Mouse (Mus musculus) megakaryocyte progenitor cell, adult 5-6 weeks (primary cell): Measurements from ENCODE around the gene Lmntd1. TPM values are rescaled to one million over a fixed set of nuclear protein-coding genes. Genes with fewer than 3 reads are reported as not detected.

Experiments used
- ATAC-seq: replicated peaks from 2 replicates; pipeline ENCODE4 v1.8.0; 2016; ENCODE audit warnings: mild to moderate bottlenecking, moderate TSS enrichment, inconsistent platforms; ENCODE audit not compliant: poor library complexity
- total RNA-seq, 2 experiments: library from RNA; stranded (forward) in 1 of 2; stranded (reverse) in 1 of 2; fragments of 157-497, 149-512 nt in 1 of 2; fragments of 200-1000 nt in 1 of 2; gene quantifications; 2 replicates each; pipeline versions ENCODE4 v1.2.3 to v1.2.4; 2015 to 2017

Lmntd1 gene
- total RNA-seq, 2 experiments from 2014 or later: not detected

GRCm38 (mm10) chr6:145567296-145567695 is 46.8 kb downstream of the Lmntd1 start:
- ATAC-seq: peak; percentile 77

GRCm38 (mm10) chr6:145565663-145566062 is 48.5 kb downstream of the Lmntd1 start:
- no peak for ATAC-seq

- ATAC-seq: no peak
Observed at GRCm38 (mm10) chr6:145564671-145565070, 49.4 kb downstream of the Lmntd1 start.

GRCm38 (mm10) chr6:145557059-145557992 is 56.8 kb downstream of the Lmntd1 start:
- peak; percentile 70 for ATAC-seq

GRCm38 (mm10) chr6:145553226-145553625 is 60.9 kb downstream of the Lmntd1 start:
- ATAC-seq: peak; percentile 70

- ATAC-seq: peak; percentile 68
Observed at GRCm38 (mm10) chr6:145552817-145553216, 61.3 kb downstream of the Lmntd1 start.

GRCm38 (mm10) chr6:145550993-145551392 is 63.1 kb downstream of the Lmntd1 start:
- no peak for ATAC-seq

GRCm38 (mm10) chr6:145545927-145546641 is 68.0 kb downstream of the Lmntd1 start:
- ATAC-seq: no peak

- ATAC-seq: peak; percentile 57
Observed at GRCm38 (mm10) chr6:145544838-145545237, 69.3 kb downstream of the Lmntd1 start.

GRCm38 (mm10) chr6:145544304-145544703 is 69.8 kb downstream of the Lmntd1 start:
- no peak for ATAC-seq

GRCm38 (mm10) chr6:145539568-145539859 is 74.6 kb downstream of the Lmntd1 start:
- ATAC-seq: no peak

GRCm38 (mm10) chr6:145538787-145539567 is 75.1 kb downstream of the Lmntd1 start:
- no peak for ATAC-seq

- peak; percentile 69 for ATAC-seq
Observed at GRCm38 (mm10) chr6:145530464-145530863, 83.7 kb downstream of the Lmntd1 start.

- ATAC-seq: 0 out of 2 replicates have a peak, but pooled peaks have one; percentile 14
Observed at GRCm38 (mm10) chr6:145523337-145523736, 90.8 kb downstream of the Lmntd1 start.

GRCm38 (mm10) chr6:145522617-145523016 is 91.5 kb downstream of the Lmntd1 start:
- no peak for ATAC-seq

GRCm38 (mm10) chr6:145517002-145517401 is 97.1 kb downstream of the Lmntd1 start:
- ATAC-seq: peak; percentile 92

- no peak for ATAC-seq
Observed at GRCm38 (mm10) chr6:145515859-145516581, 98.1 kb downstream of the Lmntd1 start.

- no peak for ATAC-seq
Observed at GRCm38 (mm10) chr6:145511265-145511664, 102.9 kb downstream of the Lmntd1 start.

- peak; percentile 99 for ATAC-seq
Observed at GRCm38 (mm10) chr6:145508828-145509227, 105.3 kb downstream of the Lmntd1 start.

- no peak for ATAC-seq
Observed at GRCm38 (mm10) chr6:145501751-145502150, 112.4 kb downstream of the Lmntd1 start.
